In genomic region chr2:168230773-168231470, GRCm38 (mm10) we compare ENCODE assay signal across 9 mouse cellular contexts. TPM values are rescaled to one million over a fixed set of nuclear protein-coding genes. Genes with fewer than 3 reads are reported as not detected.
DNase-seq lines count a peak whose midpoint lies in the region; ATAC-seq and TF ChIP-seq lines count a peak whose summit lies in the region.
"Had no signal": no experiment of that assay in that cellular context is flagged by ENCODE, and none has a peak within 500 bp of the region (broad histone marks: within the 10 kb centered on the region; RNA-seq: fewer than 3 reads in every experiment).

No protein-coding gene starts in this region.

- no peak for TF ChIP-seq EP300 in lung, postnatal 0 days (IDR thresholded peaks at IDR 0.05)

- H3K27me3 ChIP-seq in intestine, embryonic 15.5 days (replicated peaks) = no peaks in the 10 kb centered on the region
- H3K27me3 ChIP-seq in lung, postnatal 0 days (replicated peaks; ENCODE audit: insufficient read depth, low read length) = no peaks in the 10 kb centered on the region

- peaks cover 18% of the 10 kb centered on the region for H3K4me1 ChIP-seq in bone marrow macrophage, adult 2 months (ENCODE audit: control insufficient read depth, insufficient read depth, low read length)
- H3K4me1 ChIP-seq in embryonic fibroblast, embryonic 13.5 days (ENCODE audit: control insufficient read depth, insufficient read depth, low read length) = peaks cover 6% of the 10 kb centered on the region; the same call in 1 of the 2 replicates
- peaks cover 25% of the 10 kb centered on the region for H3K4me1 ChIP-seq in intestine, embryonic 15.5 days (replicated peaks)
- H3K4me1 ChIP-seq in lung, postnatal 0 days (ENCODE audit: insufficient read depth, low read depth, low read length) = peaks cover 12% of the 10 kb centered on the region; the same call in 1 of the 2 replicates

- peak; percentile 24 to 54 for DNase-seq in left cerebral cortex, postnatal 25 days (ENCODE audit: low spot score in 2 of 2)
- DNase-seq in left cerebral cortex, adult 11 months (ENCODE audit: low spot score) = no peak
- DNase-seq in lung, postnatal 0 days (ENCODE audit: low spot score) = peak; percentile 10
- peak; percentile 25 for DNase-seq in right cerebral cortex, postnatal 4 days
- no peak for DNase-seq in ovary, postnatal 14 days (ENCODE audit: low spot score)

- H3K9ac ChIP-seq in intestine, embryonic 15.5 days = peak overlapping the region; percentile 97
- peak overlapping the region; percentile 90 for H3K9ac ChIP-seq in lung, postnatal 0 days (replicated peaks; ENCODE audit: low read depth)

- peak overlapping the region; percentile 99 for H3K4me2 ChIP-seq in intestine, embryonic 15.5 days (replicated peaks)
- peak overlapping the region; percentile 98 for H3K4me2 ChIP-seq in lung, postnatal 0 days (replicated peaks; ENCODE audit: low read depth, low read length)

- no peak for TF ChIP-seq POLR2A in bone marrow macrophage, adult 2 months (IDR thresholded peaks at IDR 0.05; ENCODE audit: borderline replicate concordance, low read depth, low read length)
- TF ChIP-seq POLR2A in embryonic fibroblast, embryonic 13.5 days (IDR thresholded peaks at IDR 0.05; ENCODE audit: low read depth, low read length) = no peak

- WGBS in intestine, embryonic 15.5 days = 2% methylated on average over 99 of the region's 105 CpGs
- 3% methylated on average over 89 of the region's 105 CpGs for WGBS in lung, postnatal 0 days

- peak; percentile 71 for ATAC-seq in intestine, embryonic 15.5 days
- ATAC-seq in lung, postnatal 0 days = peak; percentile 67

- H3K36me3 ChIP-seq in intestine, embryonic 15.5 days = peaks cover 6% of the 10 kb centered on the region; the same call in 1 of the 2 replicates
- peaks cover 5% of the 10 kb centered on the region; the same call in 1 of the 2 replicates for H3K36me3 ChIP-seq in lung, postnatal 0 days (ENCODE audit: insufficient read depth, low read length)

- TF ChIP-seq CTCF in bone marrow macrophage, adult 2 months (IDR thresholded peaks at IDR 0.05; ENCODE audit: low read depth, low read length) = no peak
- no peak for TF ChIP-seq CTCF in embryonic fibroblast, embryonic 13.5 days (IDR thresholded peaks at IDR 0.05; ENCODE audit: borderline replicate concordance, insufficient read depth, low read length)
- TF ChIP-seq CTCF in lung, postnatal 0 days (IDR thresholded peaks at IDR 0.05) = no peak

- H3K27ac ChIP-seq in bone marrow macrophage, adult 2 months (ENCODE audit: insufficient read depth, low read depth, low read length) = peak overlapping the region; percentile 93
- H3K27ac ChIP-seq in embryonic fibroblast, embryonic 13.5 days (ENCODE audit: insufficient read depth, low read length) = peak overlapping the region; percentile 89; the same call in 1 of the 2 replicates
- peak overlapping the region; percentile 92 for H3K27ac ChIP-seq in intestine, embryonic 15.5 days
- peak overlapping the region; percentile 94 for H3K27ac ChIP-seq in lung, postnatal 0 days (ENCODE audit: low read length)

- peak overlapping the region; percentile 80 for H3K4me3 ChIP-seq in bone marrow macrophage, adult 2 months (ENCODE audit: insufficient read depth, low read length)
- H3K4me3 ChIP-seq in embryonic fibroblast, embryonic 13.5 days (ENCODE audit: insufficient read depth, low read length) = peak overlapping the region; percentile 78
- peak overlapping the region; percentile 99 for H3K4me3 ChIP-seq in intestine, embryonic 15.5 days (replicated peaks)
- peak overlapping the region; percentile 92 for H3K4me3 ChIP-seq in lung, postnatal 0 days (ENCODE audit: low read depth, low read length)

- H3K9me3 ChIP-seq in intestine, embryonic 15.5 days = no peaks in the 10 kb centered on the region
- no peaks in the 10 kb centered on the region for H3K9me3 ChIP-seq in lung, postnatal 0 days (ENCODE audit: low read length)

- intact Hi-C loops in left cerebral cortex, postnatal 25 days (cut with DNase I) = loop anchor here (1.0 kb wide), 1 partner anchor 24 kb away; the partner anchor contains the start of gene Adnp

RNA-seq across cellular contexts. Expression of gene Mocs3, which starts 0.5 kb away (rescaled TPM):
- total RNA-seq in left cerebral cortex, postnatal 25 days (2021) = 10 to 100 TPM; 15.4 to 16.6 TPM
- 5.3 and 6.5 TPM in 2 replicates for polyA plus RNA-seq in bone marrow macrophage, adult 2 months (2012; ENCODE audit: insufficient read depth, insufficient read length, missing spikeins)
- polyA plus RNA-seq in embryonic fibroblast, embryonic 13.5 days (2011; ENCODE audit: insufficient read length, low read depth, missing spikeins) = 5.9 and 6.1 TPM in 2 replicates
- polyA plus RNA-seq in intestine, embryonic 15.5 days (2015; fragmentation: Nextera tagmentation; extraction: Ambion mirVana) = 5.8 and 7.3 TPM in 2 replicates
- 5.6 and 5.9 TPM in 2 replicates for polyA plus RNA-seq in lung, postnatal 0 days (2015; fragmentation: Nextera tagmentation; extraction: Ambion mirVana)

RNA-seq across cellular contexts. Expression of gene Dpm1, which starts 0.5 kb away (rescaled TPM):
- total RNA-seq in left cerebral cortex, postnatal 25 days (2021) = 10 to 100 TPM; 54.6 to 55.4 TPM
- 94.1 and 124 TPM in 2 replicates for polyA plus RNA-seq in bone marrow macrophage, adult 2 months (2012; ENCODE audit: insufficient read depth, insufficient read length, missing spikeins)
- 45.4 and 53.9 TPM in 2 replicates for polyA plus RNA-seq in embryonic fibroblast, embryonic 13.5 days (2011; ENCODE audit: insufficient read length, low read depth, missing spikeins)
- 94.9 and 104 TPM in 2 replicates for polyA plus RNA-seq in intestine, embryonic 15.5 days (2015; fragmentation: Nextera tagmentation; extraction: Ambion mirVana)
- 134 and 145 TPM in 2 replicates for polyA plus RNA-seq in lung, postnatal 0 days (2015; fragmentation: Nextera tagmentation; extraction: Ambion mirVana)

RNA-seq across cellular contexts. Expression of gene Gm20716, which starts 0.8 kb away (rescaled TPM):
- 10 to 100 TPM; 33.6 to 38.8 TPM for total RNA-seq in left cerebral cortex, postnatal 25 days (2021)
- polyA plus RNA-seq in bone marrow macrophage, adult 2 months (2012; ENCODE audit: insufficient read depth, insufficient read length, missing spikeins) = 33.3 and 35.3 TPM in 2 replicates
- 45.6 and 46.6 TPM in 2 replicates for polyA plus RNA-seq in embryonic fibroblast, embryonic 13.5 days (2011; ENCODE audit: insufficient read length, low read depth, missing spikeins)
- polyA plus RNA-seq in intestine, embryonic 15.5 days (2015; fragmentation: Nextera tagmentation; extraction: Ambion mirVana) = 12.9 and 14.7 TPM in 2 replicates
- 8.4 and 11.6 TPM in 2 replicates for polyA plus RNA-seq in lung, postnatal 0 days (2015; fragmentation: Nextera tagmentation; extraction: Ambion mirVana)

RNA-seq across cellular contexts. Expression of gene Adnp, which starts 24.0 kb away (rescaled TPM):
- 10 to 100 TPM; 79.6 to 83.3 TPM for total RNA-seq in left cerebral cortex, postnatal 25 days (2021)
- polyA plus RNA-seq in bone marrow macrophage, adult 2 months (2012; ENCODE audit: insufficient read depth, insufficient read length, missing spikeins) = 15.9 and 16.3 TPM in 2 replicates
- polyA plus RNA-seq in embryonic fibroblast, embryonic 13.5 days (2011; ENCODE audit: insufficient read length, low read depth, missing spikeins) = 50.8 and 80.9 TPM in 2 replicates
- polyA plus RNA-seq in intestine, embryonic 15.5 days (2015; fragmentation: Nextera tagmentation; extraction: Ambion mirVana) = 4.6 and 6.1 TPM in 2 replicates
- polyA plus RNA-seq in lung, postnatal 0 days (2015; fragmentation: Nextera tagmentation; extraction: Ambion mirVana) = 3.4 and 4.9 TPM in 2 replicates

RNA-seq across cellular contexts. Expression of gene Kcng1, which starts 50.6 kb away (rescaled TPM):
- 10 to 100 TPM; 34.1 to 43.2 TPM for total RNA-seq in left cerebral cortex, postnatal 25 days (2021)
- polyA plus RNA-seq in bone marrow macrophage, adult 2 months (2012; ENCODE audit: insufficient read depth, insufficient read length, missing spikeins) = not detected in 2 replicates
- 0.65 TPM in 1 of 2 replicates, not detected in the other for polyA plus RNA-seq in embryonic fibroblast, embryonic 13.5 days (2011; ENCODE audit: insufficient read length, low read depth, missing spikeins)
- polyA plus RNA-seq in intestine, embryonic 15.5 days (2015; fragmentation: Nextera tagmentation; extraction: Ambion mirVana) = 6.6 and 8.4 TPM in 2 replicates
- polyA plus RNA-seq in lung, postnatal 0 days (2015; fragmentation: Nextera tagmentation; extraction: Ambion mirVana) = 0.08 and 0.26 TPM in 2 replicates
- total RNA-seq: neutrophil, adult 5-6 weeks had no signal

Comparison
In these comparisons a context has a peak if more than half of its experiments do, and no peak if none do; other contexts are left out.
1. DNase-seq: peak in left cerebral cortex, postnatal 25 days (2 of 2), lung, postnatal 0 days (single experiment) and right cerebral cortex, postnatal 4 days (single experiment); none in left cerebral cortex, adult 11 months (single experiment) and ovary, postnatal 14 days (single experiment).
2. Peak in every context shown above with its lines, with median percentiles within 50 percentile points of each other: H3K27ac ChIP-seq and H3K4me3 ChIP-seq.